Mouse (Mus musculus) spleen, adult 2 months (tissue): ENCODE measurements around the gene Dnah2.

ENCODE experiments used
- CTCF ChIP-seq: fragments of 200-500 bp; IDR thresholded peaks from 2 replicates; pipeline ENCODE4 v1.5.1; 2011; ENCODE audit warnings: mild to moderate bottlenecking, inconsistent platforms; ENCODE audit not compliant: insufficient read depth, insufficient read length, insufficient replicate concordance; ENCODE audit errors: extremely low read depth
- POLR2A ChIP-seq: fragments of 200-500 bp; IDR thresholded peaks from 2 replicates; pipeline ENCODE4 v1.6.1; 2011; ENCODE audit warnings: low read depth, low read length, inconsistent platforms

DNA sequence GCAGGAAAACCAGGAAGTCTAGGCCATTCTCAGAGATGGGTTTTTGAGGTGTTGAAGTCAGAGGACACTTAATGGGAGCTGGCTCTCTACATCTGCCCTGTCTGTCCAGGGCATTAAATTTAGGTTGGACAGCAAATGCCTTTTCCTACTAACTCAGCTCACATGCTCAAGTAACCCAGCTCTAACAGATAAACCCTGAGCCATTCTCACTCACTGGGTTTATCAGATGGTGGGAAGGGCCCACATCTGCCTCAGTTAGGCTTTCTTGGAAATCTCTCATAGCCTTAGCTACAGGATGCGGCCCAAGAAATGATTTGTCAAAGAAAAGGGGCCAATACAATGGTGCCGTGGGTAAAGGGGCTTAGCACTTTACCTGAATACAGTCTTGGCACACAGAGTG lies 122.7 kb downstream of the Dnah2 start:
- TF ChIP-seq POLR2A, result no peak
- TF ChIP-seq CTCF, result no peak
